Mouse (Mus musculus) MEL (cell line): ENCODE data around the gene Scyl2. TPM values are rescaled to one million over a fixed set of nuclear protein-coding genes. Genes with fewer than 3 reads are reported as not detected.

Experiments used
- DNase-seq: peaks from one replicate; pipeline ENCODE4 v3.0.0; 2011; ENCODE audit warnings: low read depth, low spot score
- H3K27ac ChIP-seq: 2 replicates; pipeline ENCODE4 v1.5.1; 2012; ENCODE audit warnings: low read depth, mild to moderate bottlenecking, control low read depth, low read length, moderate library complexity; ENCODE audit not compliant: control insufficient read depth
- H3K27me3 ChIP-seq, 2 experiments: fragments of 150-350 bp in 1 of 2; sonication (generic) in 1 of 2; 2 replicates each; pipeline ENCODE4 v1.6.1; 2012; ENCODE audit warnings: low read length in 2 of 2, mild to moderate bottlenecking in 2 of 2, improper control_type of control experiment in 1 of 2, moderate library complexity in 1 of 2; ENCODE audit not compliant: insufficient read depth in 2 of 2, control insufficient read depth in 1 of 2
- H3K36me3 ChIP-seq, 2 experiments: 2 replicates each; pipeline ENCODE4 v1.6.1; 2012 to 2014; ENCODE audit warnings: low read length in 2 of 2, improper control_type of control experiment in 1 of 2, inconsistent platforms in 1 of 2, mild to moderate bottlenecking in 1 of 2; ENCODE audit not compliant: insufficient read depth in 2 of 2, control insufficient read depth in 1 of 2
- H3K4me1 ChIP-seq, 2 experiments: fragments of 150-350 bp in 1 of 2; sonication (generic) in 1 of 2; 2 replicates each; pipeline ENCODE4 v1.6.1; 2012; ENCODE audit warnings: low read length in 2 of 2, improper control_type of control experiment in 1 of 2, mild to moderate bottlenecking in 1 of 2; ENCODE audit not compliant: insufficient read depth in 2 of 2, control insufficient read depth in 1 of 2
- H3K4me3 ChIP-seq, 2 experiments: fragments of 150-350 bp in 1 of 2; sonication (generic) in 1 of 2; 2 replicates each; pipeline ENCODE4 v1.5.1; 2012; ENCODE audit warnings: low read depth in 2 of 2, low read length in 2 of 2, mild to moderate bottlenecking in 2 of 2, moderate library complexity in 2 of 2, control low read depth in 1 of 2, improper control_type of control experiment in 1 of 2; ENCODE audit not compliant: control insufficient read depth in 1 of 2, insufficient read depth in 1 of 2
- H3K79me2 ChIP-seq: 2 replicates; pipeline ENCODE4 v1.6.1; 2012; ENCODE audit warnings: mild to moderate bottlenecking, low read length, moderate library complexity; ENCODE audit not compliant: control insufficient read depth, poor library complexity, insufficient read depth
- H3K9ac ChIP-seq: 2 replicates; pipeline ENCODE4 v1.6.1; 2012; ENCODE audit warnings: low read depth, mild to moderate bottlenecking, control low read depth, low read length, moderate library complexity; ENCODE audit not compliant: control insufficient read depth, poor library complexity, severe bottlenecking
- H3K9me3 ChIP-seq: fragments of 150-350 bp; sonication (generic); replicated peaks from 2 replicates; pipeline ENCODE4 v1.6.1; 2012; ENCODE audit warnings: mild to moderate bottlenecking, low read length, improper control_type of control experiment, moderate library complexity; ENCODE audit not compliant: insufficient read depth
- E2F4 ChIP-seq: IDR thresholded peaks from 2 replicates; pipeline ENCODE4 v1.6.1; 2011; ENCODE audit warnings: low read depth, low read length, improper control_type of control experiment, borderline replicate concordance
- MEF2A ChIP-seq: IDR thresholded peaks from 2 replicates; pipeline ENCODE4 v1.6.1; 2014; ENCODE audit warnings: low read depth, mild to moderate bottlenecking, inconsistent platforms, low read length, improper control_type of control experiment; ENCODE audit not compliant: poor library complexity, insufficient replicate concordance, severe bottlenecking; ENCODE audit errors: extremely low read depth
- MYB ChIP-seq: IDR thresholded peaks from 2 replicates; pipeline ENCODE4 v1.6.1; 2011; ENCODE audit warnings: mild to moderate bottlenecking, low read depth, low read length, improper control_type of control experiment
- MYC ChIP-seq: IDR thresholded peaks from 2 replicates; pipeline ENCODE4 v1.6.1; 2011; ENCODE audit warnings: low read depth, mild to moderate bottlenecking, low read length, improper control_type of control experiment, moderate library complexity
- ZC3H11A ChIP-seq: IDR thresholded peaks from 2 replicates; pipeline ENCODE4 v1.6.1; 2012; ENCODE audit warnings: low read depth, mild to moderate bottlenecking, inconsistent platforms, low read length, improper control_type of control experiment
- ZMIZ1 ChIP-seq: IDR thresholded peaks from 2 replicates; pipeline ENCODE4 v1.6.1; 2012; ENCODE audit warnings: low read depth, mild to moderate bottlenecking, inconsistent platforms, low read length, improper control_type of control experiment, moderate library complexity
- polyA plus RNA-seq, 2 experiments: library from polyadenylated mRNA; stranded (reverse) in 1 of 2; unstranded in 1 of 2; fragments of >175 nt in 1 of 2; fragments of >200 nt in 1 of 2; gene quantifications; 2 replicates each; pipeline versions ENCODE4 v1.2.1 to v1.2.4; 2012; ENCODE audit warnings: low replicate concordance in 2 of 2, low read depth in 1 of 2; ENCODE audit not compliant: insufficient read length in 2 of 2, insufficient read depth in 1 of 2, missing spikeins in 1 of 2
- total RNA-seq: library from RNA; depleted of rRNA; stranded (reverse); fragments of 300-350 nt; gene quantifications from 2 replicates; pipeline ENCODE4 v1.2.3, GENCODE M21; 2012; rRNA removed

The Scyl2 gene
- total and polyA plus RNA-seq, 3 experiments: 19.8 to 27.9 TPM; not detected in 1

DNA sequence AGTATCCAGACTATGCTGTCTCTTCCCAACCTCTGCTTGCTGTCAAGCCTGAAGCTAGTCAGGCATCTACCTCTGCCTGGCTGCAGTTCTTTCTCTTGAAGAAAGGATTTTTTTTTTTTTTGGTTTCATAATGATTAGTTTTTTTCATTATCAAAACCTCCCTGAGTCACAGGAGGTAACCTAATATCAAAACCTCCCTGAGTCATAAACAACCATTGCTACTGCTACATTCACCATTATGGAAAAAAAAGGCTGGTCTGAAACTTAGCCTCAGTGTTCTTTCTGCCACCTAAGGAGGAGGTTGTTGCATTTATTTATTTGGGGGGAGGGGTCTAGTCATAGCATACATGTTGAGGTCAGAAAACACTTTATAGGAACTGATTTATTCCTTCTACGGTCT is 96.2 kb downstream of the Scyl2 start:
- H3K9ac ChIP-seq: no peak overlapping the region
- no peak overlapping the region for H3K27ac ChIP-seq
- peaks cover 0 to 16% of the 10 kb centered on the region in 2 experiments; a peak in 2 of 4 replicates for H3K36me3 ChIP-seq
- H3K27me3 ChIP-seq: no peaks in the 10 kb centered on the region
- no peaks in the 10 kb centered on the region for H3K79me2 ChIP-seq
- TF ChIP-seq MYC (no peak), ZMIZ1 (no peak), MYB (no peak), E2F4 (no peak), ZC3H11A (no peak), MEF2A (no peak)
- H3K9me3 ChIP-seq: no peaks in the 10 kb centered on the region
- peaks cover 8% of the 10 kb centered on the region in 2 experiments for H3K4me1 ChIP-seq
- no peak for DNase-seq
- no peak overlapping the region for H3K4me3 ChIP-seq

Other genes with a start within 250 kb of the Scyl2 start
- 2.9 and 3.4 TPM in 2 replicates for gene Gas2l3, start 242.3 kb downstream of the Scyl2 start, total RNA-seq
- gene Gas2l3, start 242.3 kb downstream of the Scyl2 start, polyA plus RNA-seq: 1 to 10 TPM in 1 of 2 experiments, not detected in 1; 3.7 TPM
- not detected in 2 replicates for gene Nr1h4, start 152.7 kb downstream of the Scyl2 start, total RNA-seq
- not detected for gene Nr1h4, start 152.7 kb downstream of the Scyl2 start, polyA plus RNA-seq
- gene Slc17a8, start 65.0 kb downstream of the Scyl2 start, total RNA-seq: not detected in 2 replicates
- not detected for gene Slc17a8, start 65.0 kb downstream of the Scyl2 start, polyA plus RNA-seq
- gene Actr6, start 46.0 kb upstream of the Scyl2 start, total RNA-seq: 14.4 and 14.6 TPM in 2 replicates
- 100 to 1,000 TPM in 1 of 2 experiments, 10 to 100 TPM in 1; 15.3 to 414 TPM for gene Actr6, start 46.0 kb upstream of the Scyl2 start, polyA plus RNA-seq
- 26.0 and 29.4 TPM in 2 replicates for gene Uhrf1bp1l, start 58.7 kb upstream of the Scyl2 start, total RNA-seq
- gene Uhrf1bp1l, start 58.7 kb upstream of the Scyl2 start, polyA plus RNA-seq: 10 to 100 TPM; 23.7 to 44.8 TPM
- gene Anks1b, start 187.2 kb upstream of the Scyl2 start, total RNA-seq: not detected in 2 replicates
- not detected for gene Anks1b, start 187.2 kb upstream of the Scyl2 start, polyA plus RNA-seq